Mouse (Mus musculus): Measurements from ENCODE around the gene Stk38. TPM values are rescaled to one million over a fixed set of nuclear protein-coding genes. Genes with fewer than 3 reads are reported as not detected.

The Stk38 gene
- polyA plus RNA-seq, 1 experiment from 2014 or later, result 136 TPM

- H3K4me3 ChIP-seq (replicated peaks; ENCODE audit: low read length), result no peak overlapping the region
- WGBS, result 87% methylated on average over 25 of the region's 25 CpGs
- no peaks in the 10 kb centered on the region for H3K36me3 ChIP-seq (ENCODE audit: control insufficient read depth, insufficient read depth)
- H3K4me1 ChIP-seq (replicated peaks; ENCODE audit: control insufficient read depth, insufficient read depth, low read length), result no peaks in the 10 kb centered on the region
- no peak overlapping the region for H3K27ac ChIP-seq (ENCODE audit: low read length)
- no peaks in the 10 kb centered on the region for H3K9me3 ChIP-seq (ENCODE audit: control insufficient read depth, low read length)
- no peak for ATAC-seq
- H3K9ac ChIP-seq (replicated peaks; ENCODE audit: low read depth, low read length), result no peak overlapping the region
- no peak overlapping the region for H3K4me2 ChIP-seq (ENCODE audit: low read length)
- H3K27me3 ChIP-seq (replicated peaks; ENCODE audit: control insufficient read depth, insufficient read depth, low read length), result no peaks in the 10 kb centered on the region
Observed at GRCm38 (mm10) chr17:28940776-28941555, 66.8 kb downstream of the Stk38 start.

GRCm38 (mm10) chr17:28936622-28937345, 71.0 kb downstream of the Stk38 start:
- Histone ChIP-seq H3K4me1 (replicated peaks; ENCODE audit: control insufficient read depth, insufficient read depth, low read length) (no peaks in the 10 kb centered on the region), H3K27me3 (replicated peaks; ENCODE audit: control insufficient read depth, insufficient read depth, low read length) (no peaks in the 10 kb centered on the region), H3K9ac (replicated peaks; ENCODE audit: low read depth, low read length) (no peak overlapping the region), H3K36me3 (ENCODE audit: control insufficient read depth, insufficient read depth) (no peaks in the 10 kb centered on the region), H3K4me3 (replicated peaks; ENCODE audit: low read length) (no peak overlapping the region), H3K9me3 (ENCODE audit: control insufficient read depth, low read length) (no peaks in the 10 kb centered on the region), H3K4me2 (ENCODE audit: low read length) (no peak overlapping the region), H3K27ac (ENCODE audit: low read length) (no peak overlapping the region)
- WGBS, result 80% methylated on average over 10 of the region's 10 CpGs
- no peak for ATAC-seq

GRCm38 (mm10) chr17:28936133-28936532, 71.7 kb downstream of the Stk38 start:
- ATAC-seq, result no peak
- Histone ChIP-seq H3K36me3 (ENCODE audit: control insufficient read depth, insufficient read depth) (no peaks in the 10 kb centered on the region), H3K4me2 (ENCODE audit: low read length) (no peak overlapping the region), H3K4me3 (replicated peaks; ENCODE audit: low read length) (no peak overlapping the region), H3K27ac (ENCODE audit: low read length) (no peak overlapping the region), H3K9ac (replicated peaks; ENCODE audit: low read depth, low read length) (no peak overlapping the region), H3K27me3 (replicated peaks; ENCODE audit: control insufficient read depth, insufficient read depth, low read length) (no peaks in the 10 kb centered on the region), H3K4me1 (replicated peaks; ENCODE audit: control insufficient read depth, insufficient read depth, low read length) (no peaks in the 10 kb centered on the region), H3K9me3 (ENCODE audit: control insufficient read depth, low read length) (no peaks in the 10 kb centered on the region)
- 91% methylated on average over 7 of the region's 7 CpGs for whole genome bisulfite sequencing

GRCm38 (mm10) chr17:28934120-28934916, 73.5 kb downstream of the Stk38 start:
- Histone ChIP-seq H3K4me1 (replicated peaks; ENCODE audit: control insufficient read depth, insufficient read depth, low read length) (peaks cover 8% of the 10 kb centered on the region), H3K9ac (replicated peaks; ENCODE audit: low read depth, low read length) (no peak overlapping the region), H3K27ac (ENCODE audit: low read length) (no peak overlapping the region), H3K9me3 (ENCODE audit: control insufficient read depth, low read length) (no peaks in the 10 kb centered on the region), H3K27me3 (replicated peaks; ENCODE audit: control insufficient read depth, insufficient read depth, low read length) (no peaks in the 10 kb centered on the region), H3K4me2 (ENCODE audit: low read length) (no peak overlapping the region), H3K4me3 (replicated peaks; ENCODE audit: low read length) (no peak overlapping the region), H3K36me3 (ENCODE audit: control insufficient read depth, insufficient read depth) (no peaks in the 10 kb centered on the region)
- 74% methylated on average over 19 of the region's 19 CpGs for WGBS
- no peak for ATAC-seq

GRCm38 (mm10) chr17:28932274-28932673, 75.5 kb downstream of the Stk38 start:
- H3K9ac ChIP-seq (replicated peaks; ENCODE audit: low read depth, low read length), result no peak overlapping the region
- H3K4me2 ChIP-seq (ENCODE audit: low read length), result no peak overlapping the region
- H3K36me3 ChIP-seq (ENCODE audit: control insufficient read depth, insufficient read depth), result no peaks in the 10 kb centered on the region
- H3K27me3 ChIP-seq (replicated peaks; ENCODE audit: control insufficient read depth, insufficient read depth, low read length), result no peaks in the 10 kb centered on the region
- H3K4me3 ChIP-seq (replicated peaks; ENCODE audit: low read length), result no peak overlapping the region
- no peak overlapping the region for H3K27ac ChIP-seq (ENCODE audit: low read length)
- H3K9me3 ChIP-seq (ENCODE audit: control insufficient read depth, low read length), result no peaks in the 10 kb centered on the region
- no peak for ATAC-seq
- peaks cover 8% of the 10 kb centered on the region for H3K4me1 ChIP-seq (replicated peaks; ENCODE audit: control insufficient read depth, insufficient read depth, low read length)
- WGBS, result 87% methylated on average over 4 of the region's 4 CpGs

- H3K4me3 ChIP-seq (replicated peaks; ENCODE audit: low read length), result no peak overlapping the region
- 92% methylated on average over 18 of the region's 18 CpGs for WGBS
Observed at GRCm38 (mm10) chr17:28931436-28932211, 76.2 kb downstream of the Stk38 start.

GRCm38 (mm10) chr17:28930392-28931074, 77.3 kb downstream of the Stk38 start:
- peak; percentile 63 for ATAC-seq

More at GRCm38 (mm10) chr17:28931436-28932211, 76.2 kb downstream of the Stk38 start:
- Histone ChIP-seq H3K27ac (ENCODE audit: low read length) (no peak overlapping the region), H3K27me3 (replicated peaks; ENCODE audit: control insufficient read depth, insufficient read depth, low read length) (no peaks in the 10 kb centered on the region), H3K4me2 (ENCODE audit: low read length) (no peak overlapping the region), H3K4me1 (replicated peaks; ENCODE audit: control insufficient read depth, insufficient read depth, low read length) (peaks cover 8% of the 10 kb centered on the region), H3K9me3 (ENCODE audit: control insufficient read depth, low read length) (no peaks in the 10 kb centered on the region), H3K36me3 (ENCODE audit: control insufficient read depth, insufficient read depth) (no peaks in the 10 kb centered on the region), H3K9ac (replicated peaks; ENCODE audit: low read depth, low read length) (no peak overlapping the region)
- ATAC-seq, result no peak

GRCm38 (mm10) chr17:28929369-28929768, 78.4 kb downstream of the Stk38 start:
- Histone ChIP-seq H3K9me3 (ENCODE audit: control insufficient read depth, low read length) (no peaks in the 10 kb centered on the region), H3K9ac (replicated peaks; ENCODE audit: low read depth, low read length) (no peak overlapping the region), H3K4me1 (replicated peaks; ENCODE audit: control insufficient read depth, insufficient read depth, low read length) (peaks cover 8% of the 10 kb centered on the region), H3K36me3 (ENCODE audit: control insufficient read depth, insufficient read depth) (no peaks in the 10 kb centered on the region), H3K27ac (ENCODE audit: low read length) (no peak overlapping the region), H3K4me2 (ENCODE audit: low read length) (no peak overlapping the region), H3K27me3 (replicated peaks; ENCODE audit: control insufficient read depth, insufficient read depth, low read length) (no peaks in the 10 kb centered on the region), H3K4me3 (replicated peaks; ENCODE audit: low read length) (no peak overlapping the region)
- no peak for ATAC-seq
- WGBS, result 93% methylated on average over 4 of the region's 4 CpGs

More at GRCm38 (mm10) chr17:28930392-28931074, 77.3 kb downstream of the Stk38 start:
- 25% methylated on average over 14 of the region's 14 CpGs for WGBS
- Histone ChIP-seq H3K36me3 (ENCODE audit: control insufficient read depth, insufficient read depth) (no peaks in the 10 kb centered on the region), H3K9me3 (ENCODE audit: control insufficient read depth, low read length) (no peaks in the 10 kb centered on the region), H3K4me2 (ENCODE audit: low read length) (peak overlapping the region; percentile 7; the same call in 1 of the 2 replicates), H3K4me3 (replicated peaks; ENCODE audit: low read length) (no peak overlapping the region), H3K9ac (replicated peaks; ENCODE audit: low read depth, low read length) (no peak overlapping the region), H3K27ac (ENCODE audit: low read length) (no peak overlapping the region; the same call in 1 of the 2 replicates), H3K27me3 (replicated peaks; ENCODE audit: control insufficient read depth, insufficient read depth, low read length) (no peaks in the 10 kb centered on the region), H3K4me1 (replicated peaks; ENCODE audit: control insufficient read depth, insufficient read depth, low read length) (peaks cover 8% of the 10 kb centered on the region)
